Mouse (Mus musculus) 3134 (cell line): Measurements from ENCODE around the gene Tjp2.
"Not testable (repeated sequence)": the region's sequence is repeated elsewhere in the genome, so short reads cannot be mapped to it uniquely, and the experiment has no call there.

ENCODE experiments used
- DNase-seq: peaks from one replicate; pipeline ENCODE4 v3.0.0-alpha.2; 2011; ENCODE audit warnings: low spot score; ENCODE audit not compliant: insufficient read length; ENCODE audit errors: extremely low read depth

Tjp2 gene

GRCm38 (mm10) chr19:24224500-24225304 lies at the start of gene Tjp2:
Gene Tjp2 (minus strand): TSS chr19:24225030.
- DNase-seq: peak; percentile 80

- no peak for DNase-seq
Measured at GRCm38 (mm10) chr19:24274281-24274680, 49.5 kb upstream of the Tjp2 start.

GRCm38 (mm10) chr19:24271746-24272426 lies 47.1 kb upstream of the Tjp2 start:
- peak; percentile 55 for DNase-seq

DNA sequence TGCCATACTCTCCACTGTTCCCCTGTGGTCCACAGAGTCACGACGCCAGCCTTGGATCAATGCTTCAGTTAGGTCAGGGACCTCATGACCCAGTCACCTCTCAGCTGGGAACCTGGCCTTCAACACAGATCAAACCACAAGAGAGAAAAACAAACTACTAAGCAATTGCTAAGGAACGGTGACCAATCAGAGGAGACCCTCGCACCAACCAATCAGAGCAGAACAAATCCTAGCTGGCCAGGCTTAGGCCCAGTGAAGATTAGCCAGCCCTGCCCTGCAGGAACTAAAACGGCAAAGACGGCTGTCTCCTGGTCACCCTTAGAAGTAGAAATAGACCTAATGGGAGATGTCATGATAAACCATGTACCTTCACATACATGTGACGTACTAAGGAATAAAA lies 46.5 kb upstream of the Tjp2 start:
- peak; percentile 18 for DNase-seq

DNA sequence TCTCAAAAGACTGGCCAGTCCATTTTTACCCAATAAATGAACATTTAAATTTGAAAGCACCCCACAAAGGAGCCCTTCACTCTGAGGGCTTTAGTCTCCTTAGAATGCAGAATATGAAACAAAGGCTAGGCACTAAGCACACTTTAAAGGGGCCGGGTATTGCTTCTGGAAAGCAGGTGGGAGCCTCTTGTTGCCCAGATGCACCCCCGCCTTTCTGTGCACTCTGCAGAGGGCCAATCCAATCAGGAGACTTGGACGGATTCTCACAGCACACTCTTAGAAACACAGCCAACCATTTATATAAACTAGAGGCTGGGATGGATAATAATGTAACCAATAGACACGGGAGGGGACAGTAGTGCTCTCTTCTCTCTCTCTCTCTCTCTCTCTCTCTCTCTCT lies 43.7 kb upstream of the Tjp2 start:
- DNase-seq: no peak

- no peak for DNase-seq
Measured at GRCm38 (mm10) chr19:24266046-24266830, 41.4 kb upstream of the Tjp2 start.

DNA sequence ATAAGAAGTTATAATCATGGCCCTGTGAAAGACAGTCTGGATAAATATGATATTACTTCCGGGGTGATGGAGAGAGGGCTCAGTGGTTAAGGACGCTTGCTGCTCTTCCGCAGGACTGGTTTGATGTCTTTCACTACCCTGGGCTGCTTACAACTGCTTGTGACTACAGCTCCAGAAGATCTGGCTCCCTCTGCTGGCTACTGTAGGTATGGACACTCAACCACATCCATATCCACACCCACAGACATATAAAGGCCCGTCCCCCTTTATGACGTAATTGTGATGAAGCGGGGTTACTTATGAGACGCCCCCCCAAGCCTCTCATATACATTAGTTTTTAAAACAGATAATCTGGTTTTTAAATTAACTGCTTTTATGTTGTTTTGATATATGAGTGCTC lies 40.2 kb upstream of the Tjp2 start:
- peak; percentile 57 for DNase-seq

- DNase-seq: no peak
Measured at GRCm38 (mm10) chr19:24262736-24263135, 37.9 kb upstream of the Tjp2 start.

DNA sequence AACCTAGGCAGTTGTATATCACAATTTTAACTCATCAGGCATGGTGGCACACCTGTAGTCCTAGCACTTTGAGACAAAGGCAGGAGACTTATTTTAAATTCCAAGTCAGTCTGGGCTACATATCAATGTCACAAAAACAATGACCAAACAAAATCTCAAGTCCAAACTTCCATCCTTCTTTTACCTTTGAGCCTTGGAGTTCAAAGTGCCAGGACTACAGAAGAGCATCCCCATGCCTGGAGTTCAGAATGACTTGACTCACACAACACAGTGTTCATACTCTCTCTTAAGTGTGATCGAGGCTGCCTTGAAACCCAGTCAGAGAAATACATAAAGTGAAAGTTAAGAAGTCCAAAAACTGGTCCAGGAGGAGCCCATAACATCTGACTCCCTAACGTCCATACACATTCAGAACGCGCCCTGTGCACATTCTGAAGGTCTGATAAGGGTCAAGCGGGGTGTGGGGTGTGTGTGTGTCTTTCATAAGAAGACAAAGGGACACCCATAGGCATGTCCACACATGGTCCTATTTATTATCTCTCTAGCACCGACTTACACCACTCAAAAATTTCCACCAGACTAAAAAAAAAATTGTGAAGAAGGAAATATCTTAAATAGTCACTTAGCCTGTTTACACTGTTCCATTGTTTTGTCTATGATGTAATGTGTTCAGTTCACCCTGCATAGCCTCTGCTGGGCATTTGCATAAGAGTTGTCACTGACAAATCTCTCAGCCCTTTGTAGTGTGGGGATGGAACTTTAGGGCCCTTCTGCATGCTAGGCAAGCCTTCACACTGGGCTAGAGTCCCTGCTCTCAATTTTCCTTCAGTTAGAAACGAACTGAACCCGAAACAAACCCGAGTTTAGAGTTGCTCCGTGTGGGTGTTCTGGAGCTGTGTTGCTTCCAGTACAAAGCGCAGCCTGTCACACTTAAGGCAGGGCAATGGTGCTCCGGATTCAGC lies 34.8 kb upstream of the Tjp2 start:
- no peak for DNase-seq

DNA sequence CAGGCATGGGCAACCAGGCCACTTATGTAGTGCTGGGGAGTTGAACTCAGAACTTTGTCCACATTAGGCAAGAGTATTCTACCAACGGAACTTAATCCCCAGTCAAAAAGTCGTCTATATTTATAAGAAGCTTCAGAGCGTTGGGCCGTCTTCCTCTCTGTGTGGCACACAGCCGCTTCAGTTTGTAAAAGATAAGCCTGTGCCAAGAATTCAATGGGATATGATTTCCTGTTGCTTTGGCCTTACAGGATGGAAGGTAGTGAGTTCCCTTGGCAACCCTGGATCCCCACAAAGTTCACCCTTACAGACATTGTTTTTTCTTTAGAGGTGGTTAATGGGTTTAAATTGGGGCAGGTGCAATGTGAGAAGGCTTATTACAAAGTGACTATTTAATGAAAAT lies 33.5 kb upstream of the Tjp2 start:
- no peak for DNase-seq

DNA sequence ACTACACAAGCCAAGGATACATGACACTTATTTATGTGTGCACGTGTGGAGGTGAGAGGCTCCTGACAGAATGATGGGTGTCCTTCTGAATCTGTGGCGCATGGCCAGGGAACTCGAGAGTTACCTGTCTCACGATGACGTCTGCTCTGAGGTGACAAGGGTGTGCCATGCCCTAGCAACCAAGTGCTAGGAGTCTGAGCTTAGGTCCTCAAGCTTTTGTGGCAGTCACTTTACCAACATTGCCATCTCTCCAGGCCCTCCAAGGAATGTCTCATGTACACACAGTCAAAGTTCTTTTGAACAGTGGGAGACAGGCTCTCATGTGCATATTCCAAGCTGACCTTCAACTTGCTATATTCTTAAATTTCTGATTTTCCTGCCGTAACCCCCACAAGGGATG lies 33.1 kb upstream of the Tjp2 start:
- DNase-seq: no peak

DNA sequence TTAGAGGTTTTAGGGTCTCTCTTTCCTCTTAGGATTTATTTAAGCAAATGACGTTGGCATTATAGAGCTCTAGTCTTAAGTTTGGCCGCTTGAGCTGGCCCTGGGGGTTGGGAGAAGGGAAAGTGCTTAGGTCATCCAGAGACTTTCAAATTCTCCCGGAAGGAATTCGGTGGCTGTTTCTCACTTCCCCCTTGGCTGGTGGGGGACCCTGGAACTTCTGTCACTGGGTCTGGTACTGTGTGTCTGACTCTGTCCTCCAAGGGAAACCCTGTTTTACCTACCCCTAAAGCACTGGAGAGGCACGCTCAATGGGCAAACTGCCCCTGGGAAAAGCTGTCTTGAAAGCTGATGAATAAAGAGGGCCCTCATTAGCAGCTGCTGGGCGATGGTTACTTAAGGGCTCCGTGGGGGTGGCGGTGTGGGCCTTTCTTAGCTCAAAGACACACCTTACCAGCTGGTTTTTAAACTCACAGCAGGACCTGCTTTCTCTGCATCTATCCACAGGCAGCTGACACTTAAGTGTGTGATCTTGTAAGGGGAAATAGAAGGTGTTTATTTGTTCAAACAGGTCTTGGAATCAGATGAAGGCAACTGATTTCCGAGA lies 28.9 kb upstream of the Tjp2 start:
- DNase-seq: no peak

DNA sequence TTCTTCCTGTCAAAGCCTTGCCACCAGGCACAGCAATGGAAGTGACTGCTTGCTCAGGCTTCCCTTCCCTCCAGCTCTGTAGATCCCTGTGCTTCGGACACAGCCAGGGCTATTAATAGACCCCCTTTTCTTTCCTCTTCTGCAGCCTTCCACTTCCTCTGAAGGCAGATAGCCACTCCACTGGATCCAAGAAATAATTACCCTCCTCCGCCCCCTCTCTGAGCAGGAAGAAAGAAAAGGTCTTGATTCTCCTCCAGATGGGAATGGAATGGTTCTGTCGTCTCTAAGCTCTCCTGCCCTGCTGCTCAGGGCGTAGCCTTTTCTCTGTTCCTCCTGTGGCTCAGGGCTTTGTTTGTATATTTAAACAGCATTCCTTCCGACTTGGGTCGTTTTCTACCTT lies 27.0 kb upstream of the Tjp2 start:
- no peak for DNase-seq

- no peak for DNase-seq
Measured at GRCm38 (mm10) chr19:24243340-24243739, 18.5 kb upstream of the Tjp2 start.

- no peak for DNase-seq
Measured at GRCm38 (mm10) chr19:24241799-24242546, 17.1 kb upstream of the Tjp2 start.

- no peak for DNase-seq
Measured at GRCm38 (mm10) chr19:24241271-24241670, 16.4 kb upstream of the Tjp2 start.

DNA sequence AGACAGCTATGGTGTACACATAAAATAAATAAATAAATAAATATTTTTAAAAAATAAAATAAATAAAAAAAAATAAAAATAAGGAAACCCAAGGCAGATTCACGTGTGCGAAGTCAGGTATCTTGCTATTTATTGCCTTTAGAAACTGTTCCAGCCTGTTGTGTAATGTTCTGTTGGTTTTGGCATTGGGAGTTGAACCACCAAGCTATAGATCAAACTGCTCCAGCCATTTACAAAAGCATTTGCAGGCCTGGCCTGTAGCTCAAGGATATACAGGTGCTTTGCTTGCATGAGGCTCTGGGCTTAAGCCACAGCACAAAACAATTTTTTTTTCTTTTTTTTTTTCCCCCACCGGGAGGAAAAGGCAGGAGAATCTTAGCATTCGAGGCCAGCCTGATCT lies 13.2 kb upstream of the Tjp2 start:
- DNase-seq: no peak

- not testable (repeated sequence) for DNase-seq
Measured at GRCm38 (mm10) chr19:24232356-24232755, 7.5 kb upstream of the Tjp2 start.

DNA sequence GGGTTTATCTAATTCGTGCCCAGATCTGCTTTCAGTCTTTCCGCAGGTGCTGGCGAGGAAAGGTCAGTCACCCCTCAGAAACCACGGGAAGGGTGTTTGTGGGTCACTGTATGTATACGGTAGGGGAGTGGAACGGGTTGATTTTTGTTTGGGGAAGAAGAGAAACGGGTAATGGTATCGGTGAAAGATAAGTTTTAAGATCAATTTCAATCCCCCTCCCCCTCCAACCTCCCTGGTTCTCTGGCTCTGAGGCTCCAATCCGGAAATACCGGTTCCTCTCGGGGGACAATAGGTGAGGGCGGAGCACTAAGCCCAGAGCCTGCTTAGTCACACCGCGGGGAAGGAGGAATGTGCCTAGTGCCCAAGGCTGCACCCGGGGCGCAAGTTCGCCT lies 471 bp upstream of the Tjp2 start:
- DNase-seq: peak; percentile 62
